Mouse (Mus musculus): ENCODE results near the gene 1700080O16Rik.

DNA sequence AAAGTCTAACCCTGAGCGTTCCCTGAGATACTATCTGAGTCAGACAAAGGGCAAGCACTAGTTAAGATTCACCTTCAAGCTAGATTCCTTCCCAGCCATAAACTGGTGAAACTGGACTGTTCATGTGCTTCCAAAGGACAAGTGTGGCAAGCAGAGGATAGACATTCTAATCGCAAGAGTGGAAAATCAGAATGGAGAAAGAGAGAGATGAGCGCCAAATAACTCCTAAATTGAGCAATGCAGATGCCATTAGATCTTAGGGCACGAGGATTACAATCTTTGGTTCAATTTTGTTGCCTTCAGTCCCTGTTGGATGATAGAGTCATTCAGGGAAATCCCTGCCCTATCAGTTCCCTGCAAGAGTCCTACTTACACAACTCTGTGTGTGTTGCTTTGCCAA lies 53.5 kb downstream of the 1700080O16Rik start:
- TF ChIP-seq CTCF (conservative IDR thresholded peaks at IDR 0.05 in 1 of 2, IDR thresholded peaks at IDR 0.05 in 1 of 2; ENCODE audit: low read depth in 2 of 2, low read length in 2 of 2): no peak
- no peak for TF ChIP-seq POLR2A (IDR thresholded peaks at IDR 0.05; ENCODE audit: low read depth, low read length)
